Mouse (Mus musculus) heart, embryonic 16.5 days (tissue): ENCODE measurements at regions not wholly inside any gene's neighbourhood (a gene's known extent, or its start where the extent isn't known, plus 50 kb on each side); places are given as distances from the start of the nearest gene placed in this dataset.

ENCODE experiments used
- ATAC-seq: fragments of 200-750 bp; cut with Nextera tagmentation; replicated peaks from 2 replicates; pipeline ENCODE4 v1.8.0; 2017; ENCODE audit warnings: moderate number of reproducible peaks; ENCODE audit not compliant: insufficient read depth, low FRiP score; ENCODE audit errors: extremely low read depth
- H3K27ac ChIP-seq: fragments of 300-500 bp; sonication (generic); 2 replicates; pipeline ENCODE4 v1.5.1; 2014; ENCODE audit warnings: mild to moderate bottlenecking, low read length, control low read depth, moderate library complexity
- H3K27me3 ChIP-seq: fragments of 300-500 bp; sonication (generic); 2 replicates; pipeline ENCODE4 v1.6.1; 2014; ENCODE audit warnings: low read length, mixed read lengths; ENCODE audit not compliant: control insufficient read depth, insufficient read depth
- H3K36me3 ChIP-seq: fragments of 300-500 bp; sonication (generic); 2 replicates; pipeline ENCODE4 v1.6.1; 2014; ENCODE audit not compliant: control insufficient read depth, insufficient read depth
- H3K4me1 ChIP-seq: fragments of 300-500 bp; sonication (generic); 2 replicates; pipeline ENCODE4 v1.6.1; 2014; ENCODE audit warnings: low read length, mixed read lengths; ENCODE audit not compliant: control insufficient read depth, insufficient read depth
- H3K4me2 ChIP-seq: fragments of 300-500 bp; sonication (generic); 2 replicates; pipeline ENCODE4 v1.6.1; 2014; ENCODE audit warnings: low read depth, mild to moderate bottlenecking, control low read depth, low read length
- H3K4me3 ChIP-seq: fragments of 300-500 bp; sonication (generic); 2 replicates; pipeline ENCODE4 v1.5.1; 2014; ENCODE audit warnings: mild to moderate bottlenecking, control low read depth, low read length
- H3K9ac ChIP-seq: fragments of 300-500 bp; sonication (generic); 2 replicates; pipeline ENCODE4 v1.6.1; 2014; ENCODE audit warnings: low read length, control low read depth
- H3K9me3 ChIP-seq: fragments of 300-500 bp; sonication (generic); replicated peaks from 2 replicates; pipeline ENCODE4 v1.6.1; 2016; ENCODE audit warnings: low read length; ENCODE audit not compliant: control insufficient read depth
- WGBS: fragments of 180-500 bp; shearing (Covaris S2); extraction: QIAGEN DNeasy Blood & Tissue Kit; methylation state at CpG from one replicate; pipeline ENCODE4 v1.1.7; 2014; 5-methylcytosine and 5-hydroxymethylcytosine counted together

- Histone ChIP-seq H3K9ac (no peak overlapping the region), H3K27me3 (no peaks in the 10 kb centered on the region; the same call in 1 of the 2 replicates), H3K36me3 (no peaks in the 10 kb centered on the region), H3K4me2 (no peak overlapping the region), H3K9me3 (no peaks in the 10 kb centered on the region), H3K4me3 (no peak overlapping the region), H3K4me1 (no peaks in the 10 kb centered on the region), H3K27ac (no peak overlapping the region)
- ATAC-seq = no peak; the same call in 1 of the 2 replicates
- 62% methylated on average over 7 of the region's 7 CpGs for WGBS
Measured at GRCm38 (mm10) chrX:11720517-11720916, 392.9 kb downstream of the H2al1j start.

DNA sequence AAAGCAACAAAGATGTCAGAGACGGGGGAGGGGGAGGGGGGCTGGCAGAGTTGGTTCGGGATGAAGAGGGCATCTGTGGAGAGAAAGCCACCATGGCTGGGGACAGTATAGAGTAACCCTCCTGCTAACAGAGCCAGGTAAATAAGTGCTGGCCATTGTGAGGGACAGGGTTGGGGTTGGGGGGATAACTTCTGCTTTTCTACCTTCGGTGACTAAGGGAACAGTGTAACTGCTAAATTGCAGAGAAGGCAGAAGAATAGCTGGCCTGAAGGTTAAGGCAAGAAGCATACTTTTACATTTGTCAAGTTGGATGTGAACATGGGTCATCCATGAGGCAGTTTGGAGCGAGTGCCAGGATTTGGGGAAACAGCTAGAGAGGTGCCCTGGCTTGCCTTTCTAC is 395.1 kb downstream of the H2al1j start:
- Histone ChIP-seq H3K9me3 (no peaks in the 10 kb centered on the region), H3K4me1 (no peaks in the 10 kb centered on the region), H3K36me3 (no peaks in the 10 kb centered on the region), H3K9ac (no peak overlapping the region), H3K27me3 (0 out of 2 replicates have a peak, but pooled peaks cover 3% of the 10 kb centered on the region), H3K27ac (no peak overlapping the region), H3K4me3 (no peak overlapping the region), H3K4me2 (no peak overlapping the region)
- 62% methylated on average over 4 of the region's 4 CpGs for WGBS
- no peak for ATAC-seq

GRCm38 (mm10) chrX:11724718-11725117 is 397.1 kb downstream of the H2al1j start:
- H3K9ac ChIP-seq = no peak overlapping the region
- no peak overlapping the region for H3K27ac ChIP-seq
- no peak overlapping the region for H3K4me3 ChIP-seq
- H3K27me3 ChIP-seq = 0 out of 2 replicates have a peak, but pooled peaks cover 3% of the 10 kb centered on the region
- 86% methylated on average over 8 of the region's 8 CpGs for WGBS
- no peaks in the 10 kb centered on the region for H3K9me3 ChIP-seq
- ATAC-seq = no peak
- no peaks in the 10 kb centered on the region; the same call in 1 of the 2 replicates for H3K4me1 ChIP-seq
- no peak overlapping the region for H3K4me2 ChIP-seq
- H3K36me3 ChIP-seq = no peaks in the 10 kb centered on the region

DNA sequence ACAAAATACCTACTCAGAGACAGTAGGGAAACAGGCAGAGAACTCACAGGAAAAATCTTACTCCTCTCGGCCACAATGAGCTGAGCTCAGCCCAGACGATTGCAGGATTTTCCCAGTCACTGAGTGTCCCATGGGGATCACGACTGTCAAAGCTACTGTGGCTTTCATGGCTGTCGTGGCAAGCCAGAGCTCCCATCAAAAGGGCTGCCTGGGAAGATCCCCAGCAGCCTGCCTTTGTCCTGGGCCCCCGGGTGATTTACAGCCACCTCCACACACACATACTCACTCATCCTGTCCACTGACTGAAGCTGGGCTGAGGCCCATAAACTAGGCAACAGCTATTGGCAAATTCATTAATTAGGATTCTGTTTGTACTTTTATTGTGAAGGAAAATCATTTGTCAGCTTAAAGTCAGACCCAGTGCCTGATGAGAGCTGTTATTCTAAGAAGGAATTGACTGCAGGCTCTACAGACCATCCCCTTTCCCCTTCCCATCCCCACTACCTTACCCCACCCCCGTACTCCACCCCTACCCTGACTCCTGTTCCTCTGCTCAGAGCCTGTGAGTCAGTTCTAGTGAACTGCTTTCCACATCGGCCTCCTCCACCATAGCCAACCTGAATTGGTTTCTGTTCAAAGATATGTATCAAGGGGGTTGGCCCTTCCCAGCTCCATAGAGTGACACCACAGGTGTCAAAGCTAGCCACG is 399.1 kb downstream of the H2al1j start:
- ATAC-seq = no peak

GRCm38 (mm10) chrX:11728481-11728880 is 400.9 kb downstream of the H2al1j start:
- no peak overlapping the region for H3K4me3 ChIP-seq
- no peaks in the 10 kb centered on the region for H3K36me3 ChIP-seq
- WGBS = 55% methylated on average over 4 of the region's 4 CpGs
- ATAC-seq = no peak
- no peak overlapping the region for H3K9ac ChIP-seq
- H3K27me3 ChIP-seq = 0 out of 2 replicates have a peak, but pooled peaks cover 6% of the 10 kb centered on the region
- H3K27ac ChIP-seq = peak overlapping the region; percentile 23; the same call in 1 of the 2 replicates
- H3K4me1 ChIP-seq = no peaks in the 10 kb centered on the region; the same call in 1 of the 2 replicates
- H3K4me2 ChIP-seq = no peak overlapping the region
- no peaks in the 10 kb centered on the region for H3K9me3 ChIP-seq

More for the DNA sequence above, 399.1 kb downstream of the H2al1j start:
- Histone ChIP-seq H3K4me3 (no peak overlapping the region), H3K4me1 (no peaks in the 10 kb centered on the region; the same call in 1 of the 2 replicates), H3K27ac (no peak overlapping the region), H3K4me2 (no peak overlapping the region), H3K27me3 (0 out of 2 replicates have a peak, but pooled peaks cover 3% of the 10 kb centered on the region), H3K9ac (no peak overlapping the region), H3K36me3 (no peaks in the 10 kb centered on the region), H3K9me3 (no peaks in the 10 kb centered on the region)
- WGBS = 48% methylated on average over 8 of the region's 8 CpGs

DNA sequence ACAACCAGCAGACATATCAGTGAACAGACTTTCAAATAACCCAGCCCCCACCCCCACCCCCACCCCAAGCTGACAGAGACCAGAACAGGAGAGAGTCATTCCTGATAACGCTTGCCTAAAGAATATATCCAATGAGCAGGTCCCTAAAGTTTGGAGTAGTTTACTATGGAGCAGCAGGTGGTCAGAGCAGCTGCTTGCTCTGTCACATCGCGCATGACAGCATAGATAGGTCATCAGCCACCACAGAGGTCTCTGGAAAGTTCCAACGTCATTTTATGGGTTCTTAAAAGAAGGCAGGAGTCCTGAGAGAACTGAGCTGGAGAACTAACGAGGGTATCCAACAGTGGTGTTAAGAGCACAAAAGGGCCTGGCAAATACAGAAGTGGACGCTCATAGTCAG is 402.4 kb downstream of the H2al1j start:
- peaks cover 3% of the 10 kb centered on the region for H3K4me1 ChIP-seq
- H3K9ac ChIP-seq = no peak overlapping the region
- no peak for ATAC-seq
- peaks cover 8% of the 10 kb centered on the region; the same call in 1 of the 2 replicates for H3K27me3 ChIP-seq
- no peaks in the 10 kb centered on the region for H3K36me3 ChIP-seq
- no peak overlapping the region for H3K27ac ChIP-seq
- 71% methylated on average over 6 of the region's 6 CpGs for WGBS
- H3K4me3 ChIP-seq = no peak overlapping the region
- no peaks in the 10 kb centered on the region for H3K9me3 ChIP-seq
- no peak overlapping the region for H3K4me2 ChIP-seq

GRCm38 (mm10) chrX:11732371-11732770 is 404.7 kb downstream of the H2al1j start:
- peaks cover 4% of the 10 kb centered on the region; the same call in 1 of the 2 replicates for H3K27me3 ChIP-seq
- WGBS = 75% methylated on average over 2 of the region's 2 CpGs
- no peak overlapping the region for H3K27ac ChIP-seq

GRCm38 (mm10) chrX:11734505-11735435 is 407.1 kb downstream of the H2al1j start:
- no peak overlapping the region for H3K4me3 ChIP-seq
- H3K4me2 ChIP-seq = no peak overlapping the region
- peaks cover 7% of the 10 kb centered on the region for H3K4me1 ChIP-seq
- H3K9ac ChIP-seq = peak overlapping the region; percentile 1
- 40% methylated on average over 27 of the region's 27 CpGs for WGBS
- H3K9me3 ChIP-seq = no peaks in the 10 kb centered on the region
- ATAC-seq = peak; percentile 21; the same call in 1 of the 2 replicates
- H3K36me3 ChIP-seq = no peaks in the 10 kb centered on the region
- peaks cover 4% of the 10 kb centered on the region; the same call in 1 of the 2 replicates for H3K27me3 ChIP-seq
- H3K27ac ChIP-seq = peak overlapping the region; percentile 71

More at GRCm38 (mm10) chrX:11732371-11732770, 404.7 kb downstream of the H2al1j start:
- H3K9ac ChIP-seq = no peak overlapping the region
- H3K4me1 ChIP-seq = peaks cover 7% of the 10 kb centered on the region
- no peaks in the 10 kb centered on the region for H3K36me3 ChIP-seq
- ATAC-seq = no peak
- no peaks in the 10 kb centered on the region for H3K9me3 ChIP-seq
- H3K4me3 ChIP-seq = no peak overlapping the region
- H3K4me2 ChIP-seq = no peak overlapping the region
